Mouse (Mus musculus): ENCODE measurements at regions not wholly inside any gene's neighbourhood (a gene's known extent, or its start where the extent isn't known, plus 50 kb on each side); places are given as distances from the start of the nearest gene placed in this dataset.

GRCm38 (mm10) chr2:167848468-167849440 lies 83.1 kb upstream of the Ptpn1 start:
- DNase-seq = no peak

GRCm38 (mm10) chr2:167847281-167848077 lies 84.4 kb upstream of the Ptpn1 start:
- DNase-seq = no peak

GRCm38 (mm10) chr2:167845370-167845769 lies 86.5 kb upstream of the Ptpn1 start:
- no peak for DNase-seq

GRCm38 (mm10) chr2:167844556-167844955 lies 87.3 kb upstream of the Ptpn1 start:
- peak; percentile 55 for DNase-seq

- no peak for DNase-seq
These were observed 87.9 kb upstream of the Ptpn1 start for GRCm38 (mm10) chr2:167843921-167844320.

GRCm38 (mm10) chr2:167842993-167843392 lies 88.9 kb upstream of the Ptpn1 start:
- DNase-seq = no peak

- DNase-seq = no peak
These were observed 89.4 kb upstream of the Ptpn1 start for GRCm38 (mm10) chr2:167842473-167842872.

- DNase-seq = no peak
These were observed 90.3 kb upstream of the Ptpn1 start for GRCm38 (mm10) chr2:167841339-167842240.

- DNase-seq = no peak
These were observed 91.5 kb upstream of the Ptpn1 start for GRCm38 (mm10) chr2:167840344-167840743.

GRCm38 (mm10) chr2:167839324-167839981 lies 92.4 kb upstream of the Ptpn1 start:
- no peak for DNase-seq

- no peak for DNase-seq
These were observed 94.3 kb upstream of the Ptpn1 start for GRCm38 (mm10) chr2:167837596-167837995.

GRCm38 (mm10) chr2:167836611-167837010 lies 95.2 kb upstream of the Ptpn1 start:
- no peak for DNase-seq

- DNase-seq = peak; percentile 48
These were observed 97.3 kb upstream of the Ptpn1 start for GRCm38 (mm10) chr2:167834605-167835004.

- DNase-seq = peak; percentile 84
These were observed 98.4 kb upstream of the Ptpn1 start for GRCm38 (mm10) chr2:167833290-167833953.

- DNase-seq = no peak
These were observed 100.5 kb upstream of the Ptpn1 start for GRCm38 (mm10) chr2:167831076-167832039.

- DNase-seq = peak; percentile 62
These were observed 103.6 kb upstream of the Ptpn1 start for GRCm38 (mm10) chr2:167828258-167828657.

- no peak for DNase-seq
These were observed 104.7 kb upstream of the Ptpn1 start for GRCm38 (mm10) chr2:167826922-167827703.

- DNase-seq = no peak
These were observed 108.3 kb upstream of the Ptpn1 start for GRCm38 (mm10) chr2:167823513-167823912.

- DNase-seq = no peak
These were observed 108.8 kb upstream of the Ptpn1 start for GRCm38 (mm10) chr2:167823044-167823443.
